Comparison of ENCODE assay signal across 9 mouse cellular contexts in the genomic region with DNA sequence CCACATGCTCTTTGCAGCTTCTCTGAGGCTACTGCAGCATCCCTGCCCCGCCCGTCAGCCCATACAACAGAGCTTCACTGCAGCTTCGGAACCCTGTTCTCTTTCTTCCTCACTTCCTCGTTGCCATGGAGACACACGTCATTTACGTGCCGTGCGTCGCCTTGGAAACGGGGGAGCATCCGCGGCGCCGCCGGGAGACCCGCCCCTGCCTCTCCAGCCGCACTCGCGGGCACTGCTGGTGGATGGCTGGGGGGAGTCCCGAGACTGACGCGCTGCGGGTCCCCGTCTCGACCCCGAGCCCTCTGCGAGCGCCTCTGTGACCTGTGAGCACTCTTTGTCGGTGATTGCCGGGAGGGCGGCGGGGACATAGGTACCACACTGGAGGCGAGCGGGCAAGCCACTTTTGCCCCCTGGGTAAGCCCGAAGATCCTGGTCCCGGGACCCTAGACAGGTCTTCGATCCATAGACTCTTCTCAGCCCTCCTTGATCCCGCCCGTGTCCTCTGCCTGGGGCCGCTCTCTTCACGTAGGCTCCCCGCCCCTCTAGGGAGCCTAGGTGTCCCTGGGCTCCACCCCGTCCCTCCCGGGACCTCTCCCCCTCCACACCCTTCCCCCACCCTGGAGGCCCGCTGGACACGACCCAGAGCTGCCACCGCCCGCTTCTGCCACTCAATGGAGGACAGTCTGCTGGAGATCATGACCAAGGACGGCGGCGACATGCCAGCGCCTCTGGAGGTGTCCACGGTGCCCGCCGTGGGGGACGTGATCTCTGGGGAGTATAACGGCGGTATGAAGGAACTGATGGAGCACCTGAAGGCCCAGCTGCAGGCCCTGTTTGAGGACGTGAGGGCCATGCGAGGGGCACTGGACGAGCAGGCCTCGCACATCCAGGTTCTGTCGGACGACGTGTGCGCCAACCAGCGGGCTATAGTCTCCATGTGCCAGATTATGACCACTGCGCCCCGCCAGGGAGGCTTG. TPM values are rescaled to one million over a fixed set of nuclear protein-coding genes. Genes with fewer than 3 reads are reported as not detected.
DNase-seq lines count a peak whose midpoint lies in the region; ATAC-seq and TF ChIP-seq lines count a peak whose summit lies in the region.
"Had no signal": no experiment of that assay in that cellular context is flagged by ENCODE, and none has a peak within 500 bp of the region (broad histone marks: within the 10 kb centered on the region; RNA-seq: fewer than 3 reads in every experiment).

No protein-coding gene starts in this region.

- peak overlapping the region; percentile 58 for H3K4me3 ChIP-seq in hindbrain, postnatal 0 days (ENCODE audit: low read length)

- no peaks in the 10 kb centered on the region for H3K36me3 ChIP-seq in hindbrain, postnatal 0 days (ENCODE audit: insufficient read depth, low read length)

- no peak for TF ChIP-seq CTCF in hindbrain, postnatal 0 days (IDR thresholded peaks at IDR 0.05; ENCODE audit: low read depth)

- H3K4me2 ChIP-seq in hindbrain, postnatal 0 days (ENCODE audit: low read depth, low read length) = peak overlapping the region; percentile 77

- H3K27me3 ChIP-seq in hindbrain, postnatal 0 days (ENCODE audit: insufficient read depth, low read length) = no peaks in the 10 kb centered on the region

- ATAC-seq in hindbrain, postnatal 0 days = peak; percentile 93

- under 1% methylated on average over 69 of the region's 69 CpGs for WGBS in hindbrain, postnatal 0 days

- peaks cover 10% of the 10 kb centered on the region; the same call in 1 of the 2 replicates for H3K4me1 ChIP-seq in hindbrain, postnatal 0 days (ENCODE audit: insufficient read depth, low read length)

- H3K9ac ChIP-seq in hindbrain, postnatal 0 days (replicated peaks; ENCODE audit: low read length) = peak overlapping the region; percentile 71

- H3K9me3 ChIP-seq in hindbrain, postnatal 0 days (ENCODE audit: low read length) = no peaks in the 10 kb centered on the region

- peak overlapping the region; percentile 83 for H3K27ac ChIP-seq in hindbrain, postnatal 0 days

- peak; percentile 84 for DNase-seq in Muller cell, postnatal 12 days (ENCODE audit: inconsistent ontology term)
- peak; percentile 88 for DNase-seq in cerebellum, adult 8-10 months
- peak; percentile 85 to 94 for DNase-seq in frontal cortex, adult 2 months (ENCODE audit: extremely low spot score in 1 of 2, low spot score in 1 of 2)
- DNase-seq in hindbrain, postnatal 0 days (ENCODE audit: low spot score) = peak; percentile 98
- DNase-seq in left cerebral cortex, adult 11 months (ENCODE audit: low spot score) = peak; percentile 87
- DNase-seq in lung, postnatal 4 days = peak; percentile 74 to 76
- peak; percentile 89 to 92 for DNase-seq in right cerebral cortex, adult 2 months (ENCODE audit: low spot score in 2 of 2)
- peak; percentile 62 to 68 for DNase-seq in urinary bladder, postnatal 36 days (ENCODE audit: low spot score in 2 of 2)

RNA-seq across cellular contexts. Expression of a gene that starts 1.0 kb away (rescaled TPM):
- 13.0 and 14.6 TPM in 2 replicates for polyA plus RNA-seq in frontal cortex, adult 2 months (2012; rRNA removed)
- total RNA-seq in hindbrain, postnatal 0 days (2014; rRNA removed) = 107 and 116 TPM in 2 replicates
- 90.4 and 98.0 TPM in 2 replicates for polyA plus RNA-seq in hindbrain, postnatal 0 days (2015; fragmentation: Nextera tagmentation; extraction: Ambion mirVana)

RNA-seq across cellular contexts. Expression of a gene that starts 2.5 kb away (rescaled TPM):
- polyA plus RNA-seq in frontal cortex, adult 2 months (2012; rRNA removed) = 57.7 and 60.2 TPM in 2 replicates
- 53.3 and 71.5 TPM in 2 replicates for total RNA-seq in hindbrain, postnatal 0 days (2014; rRNA removed)
- 52.3 and 55.9 TPM in 2 replicates for polyA plus RNA-seq in hindbrain, postnatal 0 days (2015; fragmentation: Nextera tagmentation; extraction: Ambion mirVana)

RNA-seq across cellular contexts. Expression of a gene that starts 27.4 kb away (rescaled TPM):
- polyA plus RNA-seq in frontal cortex, adult 2 months (2012; rRNA removed) = 0.29 and 0.32 TPM in 2 replicates
- total RNA-seq in hindbrain, postnatal 0 days (2014; rRNA removed) = not detected in 2 replicates
- polyA plus RNA-seq in hindbrain, postnatal 0 days (2015; fragmentation: Nextera tagmentation; extraction: Ambion mirVana) = not detected in 2 replicates
- polyA plus RNA-seq: gonadal fat pad, adult 2 months had no signal

RNA-seq across cellular contexts. Expression of a gene that starts 52.8 kb away (rescaled TPM):
- polyA plus RNA-seq in frontal cortex, adult 2 months (2012; rRNA removed) = not detected in 2 replicates
- total RNA-seq in hindbrain, postnatal 0 days (2014; rRNA removed) = not detected in 2 replicates
- polyA plus RNA-seq in hindbrain, postnatal 0 days (2015; fragmentation: Nextera tagmentation; extraction: Ambion mirVana) = 0.08 and 0.28 TPM in 2 replicates
- polyA plus RNA-seq: gonadal fat pad, adult 2 months had no signal

RNA-seq across cellular contexts. Expression of a gene that starts 52.9 kb away (rescaled TPM):
- 14.1 and 16.2 TPM in 2 replicates for polyA plus RNA-seq in frontal cortex, adult 2 months (2012; rRNA removed)
- total RNA-seq in hindbrain, postnatal 0 days (2014; rRNA removed) = 2.0 and 5.4 TPM in 2 replicates
- 2.0 and 2.3 TPM in 2 replicates for polyA plus RNA-seq in hindbrain, postnatal 0 days (2015; fragmentation: Nextera tagmentation; extraction: Ambion mirVana)
- polyA plus RNA-seq: gonadal fat pad, adult 2 months had no signal

Comparison
In these comparisons a context has a peak if more than half of its experiments do, and no peak if none do; other contexts are left out.
1. Peak in every context shown above with its lines: DNase-seq, ATAC-seq, H3K4me3 ChIP-seq and H3K27ac ChIP-seq.